Mouse (Mus musculus) stomach, embryonic 16.5 days (tissue): ENCODE results near the gene Phgr1. TPM values are rescaled to one million over a fixed set of nuclear protein-coding genes. Genes with fewer than 3 reads are reported as not detected.

Experiments
- ATAC-seq: fragments of 200-750 bp; cut with Nextera tagmentation; 2 replicates; pipeline ENCODE4 v1.8.0; 2017; ENCODE audit warnings: moderate number of reproducible peaks, moderate TSS enrichment; ENCODE audit not compliant: insufficient read depth, low FRiP score
- H3K27ac ChIP-seq: fragments of 300-500 bp; sonication (generic); 2 replicates; pipeline ENCODE4 v1.5.1; 2014; ENCODE audit warnings: low read length
- H3K27me3 ChIP-seq: fragments of 300-500 bp; sonication (generic); 2 replicates; pipeline ENCODE4 v1.6.1; 2014; ENCODE audit warnings: low read length, control low read depth, mixed read lengths; ENCODE audit not compliant: control insufficient read depth, insufficient read depth
- H3K36me3 ChIP-seq: fragments of 300-500 bp; sonication (generic); 2 replicates; pipeline ENCODE4 v1.6.1; 2014; ENCODE audit warnings: low read length; ENCODE audit not compliant: control insufficient read depth, insufficient read depth
- H3K4me1 ChIP-seq: fragments of 300-500 bp; sonication (generic); 2 replicates; pipeline ENCODE4 v1.6.1; 2014; ENCODE audit warnings: low read length, control low read depth, mixed read lengths; ENCODE audit not compliant: control insufficient read depth, insufficient read depth
- H3K4me2 ChIP-seq: fragments of 300-500 bp; sonication (generic); 2 replicates; pipeline ENCODE4 v1.6.1; 2014; ENCODE audit warnings: low read depth, low read length, mixed read lengths
- H3K4me3 ChIP-seq: fragments of 300-500 bp; sonication (generic); replicated peaks from 2 replicates; pipeline ENCODE4 v1.5.1; 2014; ENCODE audit warnings: mild to moderate bottlenecking, low read length
- H3K9ac ChIP-seq: fragments of 300-500 bp; sonication (generic); 2 replicates; pipeline ENCODE4 v1.6.1; 2014; ENCODE audit warnings: low read length
- H3K9me3 ChIP-seq: fragments of 300-500 bp; sonication (generic); replicated peaks from 2 replicates; pipeline ENCODE4 v1.6.1; 2016; ENCODE audit warnings: low read length, control low read depth; ENCODE audit not compliant: control insufficient read depth
- WGBS: fragments of 180-500 bp; shearing (Covaris S2); extraction: QIAGEN DNeasy Blood & Tissue Kit; methylation state at CpG from one replicate; pipeline ENCODE4 v1.1.7; 2014; 5-methylcytosine and 5-hydroxymethylcytosine counted together
- polyA plus RNA-seq: library from polyadenylated mRNA; unstranded; fragments of >200 nt; fragmentation: Nextera tagmentation; extraction: Ambion mirVana; gene quantifications from 2 replicates; pipeline ENCODE4 v1.2.1, GENCODE M21; 2015

Phgr1 gene
- polyA plus RNA-seq, 1 experiment from 2014 or later, result 22.2 TPM

GRCm38 (mm10) chr2:118764875-118765274, 7.7 kb upstream of the Phgr1 start:
- no peaks in the 10 kb centered on the region for H3K9me3 ChIP-seq
- no peak overlapping the region for H3K4me3 ChIP-seq
- H3K4me2 ChIP-seq, result no peak overlapping the region
- H3K27ac ChIP-seq, result no peak overlapping the region
- no peaks in the 10 kb centered on the region for H3K27me3 ChIP-seq
- H3K4me1 ChIP-seq, result peaks cover 37% of the 10 kb centered on the region
- 87% methylated on average over 5 of the region's 5 CpGs for WGBS
- ATAC-seq, result no peak
- H3K9ac ChIP-seq, result no peak overlapping the region
- no peaks in the 10 kb centered on the region for H3K36me3 ChIP-seq

- ATAC-seq, result no peak
- Histone ChIP-seq H3K4me2 (no peak overlapping the region), H3K27ac (no peak overlapping the region), H3K4me3 (no peak overlapping the region), H3K36me3 (no peaks in the 10 kb centered on the region), H3K4me1 (peaks cover 31% of the 10 kb centered on the region), H3K27me3 (no peaks in the 10 kb centered on the region), H3K9me3 (no peaks in the 10 kb centered on the region), H3K9ac (no peak overlapping the region)
- WGBS, result 73% methylated on average over 10 of the region's 10 CpGs
These were observed 6.2 kb upstream of the Phgr1 start for GRCm38 (mm10) chr2:118766041-118767033.

- Histone ChIP-seq H3K4me3 (no peak overlapping the region), H3K9me3 (no peaks in the 10 kb centered on the region), H3K36me3 (no peaks in the 10 kb centered on the region), H3K4me2 (no peak overlapping the region), H3K27me3 (no peaks in the 10 kb centered on the region), H3K9ac (no peak overlapping the region), H3K27ac (no peak overlapping the region; the same call in 1 of the 2 replicates), H3K4me1 (peaks cover 7% of the 10 kb centered on the region; the same call in 1 of the 2 replicates)
- WGBS, result 54% methylated on average over 2 of the region's 2 CpGs
- peak; percentile 25; the same call in 1 of the 2 replicates for ATAC-seq
These were observed 2.0 kb downstream of the Phgr1 start for GRCm38 (mm10) chr2:118774536-118774935.

- no peak overlapping the region for H3K4me2 ChIP-seq
- H3K27ac ChIP-seq, result no peak overlapping the region
- no peak overlapping the region for H3K9ac ChIP-seq
- no peak for ATAC-seq
- peaks cover 7% of the 10 kb centered on the region; the same call in 1 of the 2 replicates for H3K4me1 ChIP-seq
- H3K4me3 ChIP-seq, result no peak overlapping the region
- WGBS, result 43% methylated on average over 1 of the region's 1 CpGs
- H3K9me3 ChIP-seq, result no peaks in the 10 kb centered on the region
- H3K36me3 ChIP-seq, result no peaks in the 10 kb centered on the region
- no peaks in the 10 kb centered on the region for H3K27me3 ChIP-seq
These were observed 2.8 kb downstream of the Phgr1 start for GRCm38 (mm10) chr2:118775396-118775795.

GRCm38 (mm10) chr2:118775846-118776245, 3.3 kb downstream of the Phgr1 start:
- no peaks in the 10 kb centered on the region for H3K36me3 ChIP-seq
- WGBS, result 72% methylated on average over 3 of the region's 4 CpGs
- ATAC-seq, result no peak
- peaks cover 7% of the 10 kb centered on the region; the same call in 1 of the 2 replicates for H3K4me1 ChIP-seq
- H3K27me3 ChIP-seq, result no peaks in the 10 kb centered on the region
- no peak overlapping the region for H3K9ac ChIP-seq
- no peak overlapping the region for H3K4me2 ChIP-seq
- no peaks in the 10 kb centered on the region for H3K9me3 ChIP-seq
- H3K27ac ChIP-seq, result no peak overlapping the region
- no peak overlapping the region for H3K4me3 ChIP-seq

GRCm38 (mm10) chr2:118776295-118776694, 3.7 kb downstream of the Phgr1 start:
- Histone ChIP-seq H3K27me3 (no peaks in the 10 kb centered on the region), H3K9me3 (no peaks in the 10 kb centered on the region), H3K9ac (no peak overlapping the region), H3K36me3 (no peaks in the 10 kb centered on the region), H3K4me1 (peaks cover 7% of the 10 kb centered on the region; the same call in 1 of the 2 replicates), H3K4me3 (no peak overlapping the region), H3K27ac (no peak overlapping the region), H3K4me2 (no peak overlapping the region)
- ATAC-seq, result no peak
- 76% methylated on average over 2 of the region's 2 CpGs for WGBS

- H3K27me3 ChIP-seq, result no peaks in the 10 kb centered on the region
- no peaks in the 10 kb centered on the region for H3K36me3 ChIP-seq
- no peak for ATAC-seq
- no peak overlapping the region for H3K4me2 ChIP-seq
- H3K9ac ChIP-seq, result no peak overlapping the region
- no peak overlapping the region for H3K27ac ChIP-seq
- no peaks in the 10 kb centered on the region for H3K9me3 ChIP-seq
- no peak overlapping the region for H3K4me3 ChIP-seq
- H3K4me1 ChIP-seq, result peaks cover 7% of the 10 kb centered on the region; the same call in 1 of the 2 replicates
- WGBS, result 72% methylated on average over 4 of the region's 4 CpGs
These were observed 5.8 kb downstream of the Phgr1 start for GRCm38 (mm10) chr2:118778418-118778817.

GRCm38 (mm10) chr2:118779065-118779464, 6.5 kb downstream of the Phgr1 start:
- WGBS, result 11% methylated on average over 10 of the region's 10 CpGs
- Histone ChIP-seq H3K27ac (no peak overlapping the region), H3K27me3 (no peaks in the 10 kb centered on the region), H3K9ac (peak overlapping the region; percentile 1; the same call in 1 of the 2 replicates), H3K36me3 (no peaks in the 10 kb centered on the region), H3K9me3 (no peaks in the 10 kb centered on the region), H3K4me2 (peak overlapping the region; percentile 75), H3K4me3 (peak overlapping the region; percentile 45), H3K4me1 (peaks cover 7% of the 10 kb centered on the region; the same call in 1 of the 2 replicates)
- ATAC-seq, result peak; percentile 9; the same call in 1 of the 2 replicates
